Mouse (Mus musculus): Measurements from ENCODE around the gene Cdh23. TPM values are rescaled to one million over a fixed set of nuclear protein-coding genes. Genes with fewer than 3 reads are reported as not detected.

Cdh23 gene
- polyA plus RNA-seq, 1 experiment from 2014 or later: 0.35 TPM

DNA sequence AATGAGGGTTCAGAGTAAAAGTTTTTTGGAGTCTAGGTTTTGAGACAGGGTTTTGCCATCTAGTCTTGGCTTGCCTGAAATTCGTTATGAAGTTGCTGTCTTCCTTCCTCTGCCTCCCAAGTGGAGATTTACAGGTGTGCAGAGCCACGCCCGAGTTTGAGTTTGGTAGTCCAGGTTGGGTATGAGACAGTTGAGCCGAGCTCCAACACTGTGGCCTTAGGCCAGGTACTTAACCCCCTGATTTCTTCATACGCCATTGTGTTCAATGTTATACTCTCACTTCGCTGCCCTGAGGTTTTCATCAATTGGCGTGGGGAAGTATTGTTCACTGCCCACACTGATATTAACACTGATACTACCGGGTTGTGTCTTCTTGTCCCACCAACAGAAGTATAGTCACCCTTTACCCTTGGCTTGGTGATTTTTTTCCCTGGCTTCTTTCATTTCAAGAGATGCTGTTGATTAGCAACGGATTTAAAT, 414.7 kb downstream of the Cdh23 start:
- DNase-seq (ENCODE audit: low spot score): no peak
- no peak overlapping the region for H3K4me2 ChIP-seq (replicated peaks; ENCODE audit: low read depth, low read length)
- TF ChIP-seq EP300 (IDR thresholded peaks at IDR 0.05): no peak
- TF ChIP-seq CTCF (IDR thresholded peaks at IDR 0.05): no peak
- peaks cover 14% of the 10 kb centered on the region; the same call in 1 of the 2 replicates for H3K4me1 ChIP-seq (ENCODE audit: insufficient read depth, low read depth, low read length)
- no peak overlapping the region for H3K4me3 ChIP-seq (ENCODE audit: low read depth, low read length)
- ATAC-seq: no peak
- no peaks in the 10 kb centered on the region for H3K36me3 ChIP-seq (ENCODE audit: insufficient read depth, low read length)
- no peaks in the 10 kb centered on the region for H3K27me3 ChIP-seq (replicated peaks; ENCODE audit: insufficient read depth, low read length)
- WGBS: 82% methylated on average over 9 of the region's 9 CpGs
- no peaks in the 10 kb centered on the region for H3K9me3 ChIP-seq (ENCODE audit: low read length)
- 0 out of 2 replicates have a peak overlapping the region, but pooled peaks have one; percentile 28 for H3K27ac ChIP-seq (ENCODE audit: low read length)
- no peak overlapping the region for H3K9ac ChIP-seq (replicated peaks; ENCODE audit: low read depth)

DNA sequence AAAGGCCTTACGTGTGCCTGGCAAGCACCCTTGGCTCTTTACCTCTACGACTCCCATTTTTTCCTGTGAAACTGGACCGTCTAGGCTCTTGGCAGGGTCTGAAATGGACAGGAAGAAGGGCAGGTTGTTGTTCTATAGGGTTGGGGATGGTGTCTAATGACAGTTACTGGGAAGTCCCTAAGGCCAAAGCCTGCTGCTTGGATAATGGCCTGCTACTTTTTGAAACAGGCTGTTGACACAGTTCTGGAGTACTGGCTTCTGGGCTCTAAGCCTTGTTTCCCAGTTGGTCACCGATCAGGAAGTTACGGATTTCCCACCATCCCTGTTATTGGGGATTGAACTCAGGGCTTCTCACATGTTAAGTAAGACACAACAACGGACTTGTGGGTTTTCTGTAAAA, 415.9 kb downstream of the Cdh23 start:
- peaks cover 12% of the 10 kb centered on the region; the same call in 1 of the 2 replicates for H3K4me1 ChIP-seq (ENCODE audit: insufficient read depth, low read depth, low read length)
- no peaks in the 10 kb centered on the region for H3K36me3 ChIP-seq (ENCODE audit: insufficient read depth, low read length)
- no peak overlapping the region for H3K27ac ChIP-seq (ENCODE audit: low read length)
- no peak overlapping the region for H3K4me2 ChIP-seq (replicated peaks; ENCODE audit: low read depth, low read length)
- WGBS: 76% methylated on average over 6 of the region's 6 CpGs
- no peak for TF ChIP-seq CTCF (IDR thresholded peaks at IDR 0.05)
- no peak for TF ChIP-seq EP300 (IDR thresholded peaks at IDR 0.05)
- H3K9ac ChIP-seq (replicated peaks; ENCODE audit: low read depth): no peak overlapping the region
- no peak overlapping the region for H3K4me3 ChIP-seq (ENCODE audit: low read depth, low read length)
- DNase-seq (ENCODE audit: low spot score) (no peak), ATAC-seq (no peak)
- H3K9me3 ChIP-seq (ENCODE audit: low read length): no peaks in the 10 kb centered on the region
- no peaks in the 10 kb centered on the region for H3K27me3 ChIP-seq (replicated peaks; ENCODE audit: insufficient read depth, low read length)

GRCm38 (mm10) chr10:60279941-60280301, 416.4 kb downstream of the Cdh23 start:
- Histone ChIP-seq H3K27ac (ENCODE audit: low read length) (no peak overlapping the region), H3K4me1 (ENCODE audit: insufficient read depth, low read depth, low read length) (peaks cover 7% of the 10 kb centered on the region; the same call in 1 of the 2 replicates), H3K4me2 (replicated peaks; ENCODE audit: low read depth, low read length) (no peak overlapping the region), H3K36me3 (ENCODE audit: insufficient read depth, low read length) (no peaks in the 10 kb centered on the region), H3K9ac (replicated peaks; ENCODE audit: low read depth) (no peak overlapping the region), H3K9me3 (ENCODE audit: low read length) (no peaks in the 10 kb centered on the region), H3K4me3 (ENCODE audit: low read depth, low read length) (no peak overlapping the region), H3K27me3 (replicated peaks; ENCODE audit: insufficient read depth, low read length) (no peaks in the 10 kb centered on the region)
- TF ChIP-seq CTCF (IDR thresholded peaks at IDR 0.05): no peak
- no peak for TF ChIP-seq EP300 (IDR thresholded peaks at IDR 0.05)
- DNase-seq (ENCODE audit: low spot score): no peak
- no peak for ATAC-seq
- 86% methylated on average over 9 of the region's 9 CpGs for WGBS

- no peak overlapping the region for H3K4me3 ChIP-seq (ENCODE audit: low read depth, low read length)
- H3K27ac ChIP-seq (ENCODE audit: low read length): no peak overlapping the region
- TF ChIP-seq EP300 (IDR thresholded peaks at IDR 0.05) (no peak), CTCF (IDR thresholded peaks at IDR 0.05) (no peak)
- ATAC-seq (no peak), DNase-seq (ENCODE audit: low spot score) (no peak)
- H3K27me3 ChIP-seq (replicated peaks; ENCODE audit: insufficient read depth, low read length): no peaks in the 10 kb centered on the region
- no peaks in the 10 kb centered on the region for H3K9me3 ChIP-seq (ENCODE audit: low read length)
- H3K9ac ChIP-seq (replicated peaks; ENCODE audit: low read depth): no peak overlapping the region
- 80% methylated on average over 8 of the region's 8 CpGs for WGBS
- H3K4me1 ChIP-seq (ENCODE audit: insufficient read depth, low read depth, low read length): peaks cover 7% of the 10 kb centered on the region; the same call in 1 of the 2 replicates
- H3K36me3 ChIP-seq (ENCODE audit: insufficient read depth, low read length): no peaks in the 10 kb centered on the region
- peak overlapping the region; percentile 93; the same call in 1 of the 2 replicates for H3K4me2 ChIP-seq (replicated peaks; ENCODE audit: low read depth, low read length)
These were observed 416.9 kb downstream of the Cdh23 start for GRCm38 (mm10) chr10:60279290-60279940.

DNA sequence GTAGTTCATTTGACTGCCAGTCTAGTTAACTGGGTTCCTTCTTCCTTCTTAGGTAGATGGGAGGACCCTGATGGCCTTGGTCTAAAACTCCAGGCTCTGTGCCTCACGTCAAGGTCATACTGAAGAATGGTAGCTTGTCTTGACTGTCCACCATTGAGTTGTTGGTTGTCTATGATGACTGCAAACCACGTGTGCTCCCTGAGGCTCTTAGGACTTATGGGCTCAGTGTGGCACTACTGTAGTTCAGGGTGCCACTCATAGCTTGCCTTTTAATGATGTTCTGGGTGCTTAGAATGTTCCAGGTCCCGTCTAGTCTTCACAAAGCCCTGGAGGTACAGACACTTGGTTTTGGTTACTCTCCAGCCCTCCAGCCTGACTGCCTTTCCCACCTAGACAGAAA, 417.5 kb downstream of the Cdh23 start:
- WGBS: 86% methylated on average over 3 of the region's 3 CpGs
- H3K9ac ChIP-seq (replicated peaks; ENCODE audit: low read depth): no peak overlapping the region
- peak overlapping the region; percentile 93 for H3K4me2 ChIP-seq (replicated peaks; ENCODE audit: low read depth, low read length)
- no peak for TF ChIP-seq EP300 (IDR thresholded peaks at IDR 0.05)
- TF ChIP-seq CTCF (IDR thresholded peaks at IDR 0.05): no peak
- peak overlapping the region; percentile 64; the same call in 1 of the 2 replicates for H3K4me3 ChIP-seq (ENCODE audit: low read depth, low read length)
- DNase-seq (ENCODE audit: low spot score) (no peak), ATAC-seq (no peak)
- no peaks in the 10 kb centered on the region for H3K27me3 ChIP-seq (replicated peaks; ENCODE audit: insufficient read depth, low read length)
- H3K9me3 ChIP-seq (ENCODE audit: low read length): no peaks in the 10 kb centered on the region
- peaks cover 7% of the 10 kb centered on the region; the same call in 1 of the 2 replicates for H3K4me1 ChIP-seq (ENCODE audit: insufficient read depth, low read depth, low read length)
- no peaks in the 10 kb centered on the region for H3K36me3 ChIP-seq (ENCODE audit: insufficient read depth, low read length)
- H3K27ac ChIP-seq (ENCODE audit: low read length): no peak overlapping the region

DNA sequence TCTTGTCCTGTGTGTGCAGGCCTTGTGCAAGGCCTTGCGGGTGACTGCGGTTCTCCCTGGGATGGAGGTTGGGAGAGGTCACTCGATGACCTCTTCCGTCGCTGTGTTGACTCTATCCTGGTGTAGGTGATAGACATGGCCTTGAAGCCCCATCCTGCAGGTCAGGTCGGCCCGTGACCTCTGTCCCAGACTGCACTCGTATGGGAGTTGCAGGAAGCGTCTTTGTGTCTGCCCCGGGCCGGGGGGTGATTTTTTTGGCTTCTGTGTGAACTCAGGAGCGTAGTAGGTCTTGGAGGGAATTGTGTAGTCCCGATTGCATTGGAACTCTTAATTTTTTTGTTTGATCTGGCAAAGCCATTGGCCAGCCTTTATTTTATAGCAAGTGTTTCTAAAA, 418.3 kb downstream of the Cdh23 start:
- TF ChIP-seq EP300 (IDR thresholded peaks at IDR 0.05): no peak
- TF ChIP-seq CTCF (IDR thresholded peaks at IDR 0.05): no peak

More for the DNA sequence above, 418.3 kb downstream of the Cdh23 start:
- 8% methylated on average over 13 of the region's 13 CpGs for WGBS
- no peak for DNase-seq (ENCODE audit: low spot score)
- no peaks in the 10 kb centered on the region for H3K27me3 ChIP-seq (replicated peaks; ENCODE audit: insufficient read depth, low read length)
- peak overlapping the region; percentile 79 for H3K27ac ChIP-seq (ENCODE audit: low read length)
- no peaks in the 10 kb centered on the region for H3K36me3 ChIP-seq (ENCODE audit: insufficient read depth, low read length)
- peaks cover 7% of the 10 kb centered on the region; the same call in 1 of the 2 replicates for H3K4me1 ChIP-seq (ENCODE audit: insufficient read depth, low read depth, low read length)
- H3K9me3 ChIP-seq (ENCODE audit: low read length): no peaks in the 10 kb centered on the region
- peak overlapping the region; percentile 77 for H3K9ac ChIP-seq (replicated peaks; ENCODE audit: low read depth)
- ATAC-seq: no peak; the same call in 1 of the 2 replicates
- peak overlapping the region; percentile 64 for H3K4me3 ChIP-seq (ENCODE audit: low read depth, low read length)
- H3K4me2 ChIP-seq (replicated peaks; ENCODE audit: low read depth, low read length): peak overlapping the region; percentile 93

All from lung, postnatal 0 days (tissue).